Mouse (Mus musculus) neural tube, embryonic 12.5 days (tissue): ENCODE results near the gene Commd3. TPM values are rescaled to one million over a fixed set of nuclear protein-coding genes. Genes with fewer than 3 reads are reported as not detected.
A peak's percentile ranks its signal among the peaks of the same experiment; 100 is the strongest.

Experiments used
- ATAC-seq: fragments of 200-750 bp; cut with Nextera tagmentation; 2 replicates; pipeline ENCODE4 v1.8.0; 2017; ENCODE audit warnings: low read depth, mild to moderate bottlenecking, moderate TSS enrichment, moderate library complexity; ENCODE audit not compliant: low FRiP score
- H3K27ac ChIP-seq: fragments of 300-500 bp; sonication (generic); 2 replicates; pipeline ENCODE4 v1.5.1; 2016
- H3K27me3 ChIP-seq: fragments of 300-500 bp; sonication (generic); replicated peaks from 2 replicates; pipeline ENCODE4 v1.6.1; 2016; ENCODE audit warnings: mild to moderate bottlenecking
- H3K36me3 ChIP-seq: fragments of 300-500 bp; sonication (generic); 2 replicates; pipeline ENCODE4 v1.6.1; 2016; ENCODE audit warnings: mild to moderate bottlenecking
- H3K4me1 ChIP-seq: fragments of 300-500 bp; sonication (generic); 2 replicates; pipeline ENCODE4 v1.6.1; 2016
- H3K4me2 ChIP-seq: fragments of 300-500 bp; sonication (generic); replicated peaks from 2 replicates; pipeline ENCODE4 v1.6.1; 2016; ENCODE audit warnings: mild to moderate bottlenecking
- H3K4me3 ChIP-seq: fragments of 300-500 bp; sonication (generic); 2 replicates; pipeline ENCODE4 v1.5.1; 2016
- H3K9ac ChIP-seq: fragments of 300-500 bp; sonication (generic); 2 replicates; pipeline ENCODE4 v1.6.1; 2016; ENCODE audit warnings: mild to moderate bottlenecking
- H3K9me3 ChIP-seq: fragments of 300-500 bp; sonication (generic); 2 replicates; pipeline ENCODE4 v1.6.1; 2016; ENCODE audit warnings: mild to moderate bottlenecking
- WGBS: fragments of 180-500 bp; shearing (Covaris S2); methylation state at CpG from one replicate; pipeline ENCODE4 v1.1.7; 2016; 5-methylcytosine and 5-hydroxymethylcytosine counted together
- polyA plus RNA-seq: library from polyadenylated mRNA; unstranded; fragments of >200 nt; fragmentation: Nextera tagmentation; extraction: Ambion mirVana; gene quantifications from 2 replicates; pipeline ENCODE4 v1.2.1, GENCODE M21; 2016

Gene Commd3
- polyA plus RNA-seq, 1 experiment from 2014 or later = 186 TPM

- no peak for ATAC-seq
These were observed 26.6 kb downstream of the Commd3 start for GRCm38 (mm10) chr2:18698663-18699385.

GRCm38 (mm10) chr2:18699401-18699990, 27.3 kb downstream of the Commd3 start:
- WGBS = 2% methylated on average over 11 of the region's 11 CpGs
- Histone ChIP-seq H3K9ac (no peak overlapping the region), H3K27me3 (peaks cover 69% of the 10 kb centered on the region), H3K9me3 (no peaks in the 10 kb centered on the region), H3K4me3 (no peak overlapping the region), H3K27ac (no peak overlapping the region), H3K36me3 (no peaks in the 10 kb centered on the region), H3K4me2 (no peak overlapping the region), H3K4me1 (peaks cover 11% of the 10 kb centered on the region)
- ATAC-seq = no peak

More at GRCm38 (mm10) chr2:18698663-18699385, 26.6 kb downstream of the Commd3 start:
- Histone ChIP-seq H3K27me3 (peaks cover 69% of the 10 kb centered on the region), H3K4me3 (0 out of 2 replicates have a peak overlapping the region, but pooled peaks have one; percentile 5), H3K9ac (no peak overlapping the region), H3K27ac (no peak overlapping the region), H3K4me2 (peak overlapping the region; percentile 31; the same call in 1 of the 2 replicates), H3K4me1 (peaks cover 14% of the 10 kb centered on the region), H3K9me3 (no peaks in the 10 kb centered on the region), H3K36me3 (no peaks in the 10 kb centered on the region)
- under 1% methylated on average over 56 of the region's 56 CpGs for WGBS

- Histone ChIP-seq H3K4me1 (no peaks in the 10 kb centered on the region), H3K4me2 (no peak overlapping the region), H3K9ac (no peak overlapping the region), H3K27me3 (peaks cover 4% of the 10 kb centered on the region; the same call in 1 of the 2 replicates), H3K4me3 (no peak overlapping the region), H3K36me3 (no peaks in the 10 kb centered on the region), H3K9me3 (no peaks in the 10 kb centered on the region), H3K27ac (no peak overlapping the region)
- ATAC-seq = no peak
- 78% methylated on average over 3 of the region's 3 CpGs for WGBS
These were observed 38.2 kb downstream of the Commd3 start for GRCm38 (mm10) chr2:18710356-18710755.

- no peak overlapping the region for H3K4me3 ChIP-seq
- no peak overlapping the region for H3K4me2 ChIP-seq
- no peak overlapping the region for H3K9ac ChIP-seq
- no peaks in the 10 kb centered on the region for H3K4me1 ChIP-seq
- H3K27me3 ChIP-seq = no peaks in the 10 kb centered on the region
- no peak overlapping the region for H3K27ac ChIP-seq
- no peaks in the 10 kb centered on the region for H3K9me3 ChIP-seq
- WGBS = 80% methylated on average over 2 of the region's 2 CpGs
- H3K36me3 ChIP-seq = no peaks in the 10 kb centered on the region
- no peak for ATAC-seq
These were observed 40.9 kb downstream of the Commd3 start for GRCm38 (mm10) chr2:18713071-18713470.

- 82% methylated on average over 3 of the region's 3 CpGs for WGBS
- Histone ChIP-seq H3K9me3 (no peaks in the 10 kb centered on the region), H3K27ac (no peak overlapping the region), H3K27me3 (no peaks in the 10 kb centered on the region), H3K36me3 (no peaks in the 10 kb centered on the region), H3K4me2 (no peak overlapping the region), H3K9ac (no peak overlapping the region), H3K4me3 (no peak overlapping the region), H3K4me1 (no peaks in the 10 kb centered on the region)
- ATAC-seq = no peak
These were observed 42.2 kb downstream of the Commd3 start for GRCm38 (mm10) chr2:18714337-18714736.

GRCm38 (mm10) chr2:18718521-18718920, 46.3 kb downstream of the Commd3 start:
- Histone ChIP-seq H3K27ac (no peak overlapping the region), H3K4me1 (no peaks in the 10 kb centered on the region), H3K36me3 (no peaks in the 10 kb centered on the region), H3K4me3 (no peak overlapping the region), H3K9ac (no peak overlapping the region), H3K9me3 (no peaks in the 10 kb centered on the region), H3K27me3 (no peaks in the 10 kb centered on the region), H3K4me2 (no peak overlapping the region)
- no peak for ATAC-seq
- 87% methylated on average over 4 of the region's 4 CpGs for WGBS

GRCm38 (mm10) chr2:18722208-18722830, 50.1 kb downstream of the Commd3 start:
- H3K4me1 ChIP-seq = no peaks in the 10 kb centered on the region
- WGBS = 57% methylated on average over 3 of the region's 3 CpGs

GRCm38 (mm10) chr2:18724462-18724861, 52.3 kb downstream of the Commd3 start:
- no peaks in the 10 kb centered on the region for H3K27me3 ChIP-seq
- H3K9ac ChIP-seq = no peak overlapping the region
- no peak overlapping the region for H3K4me2 ChIP-seq
- no peaks in the 10 kb centered on the region for H3K36me3 ChIP-seq
- no peaks in the 10 kb centered on the region for H3K9me3 ChIP-seq
- ATAC-seq = no peak
- H3K27ac ChIP-seq = no peak overlapping the region
- no peaks in the 10 kb centered on the region for H3K4me1 ChIP-seq
- 91% methylated on average over 1 of the region's 1 CpGs for WGBS
- no peak overlapping the region for H3K4me3 ChIP-seq

More at GRCm38 (mm10) chr2:18722208-18722830, 50.1 kb downstream of the Commd3 start:
- H3K9me3 ChIP-seq = no peaks in the 10 kb centered on the region
- ATAC-seq = no peak
- no peak overlapping the region for H3K9ac ChIP-seq
- H3K4me3 ChIP-seq = no peak overlapping the region
- no peaks in the 10 kb centered on the region for H3K36me3 ChIP-seq
- H3K27me3 ChIP-seq = no peaks in the 10 kb centered on the region
- H3K27ac ChIP-seq = no peak overlapping the region
- H3K4me2 ChIP-seq = no peak overlapping the region

Other genes starting within 250 kb of the Commd3 start
- gene Bmi1, start 4.6 kb downstream of the Commd3 start, polyA plus RNA-seq = 42.1 and 42.6 TPM in 2 replicates
- gene Spag6, start 21.6 kb downstream of the Commd3 start, polyA plus RNA-seq = 0.13 and 0.34 TPM in 2 replicates